Mouse (Mus musculus) cerebellum, adult 2 months (tissue): ENCODE results near the gene Cxcr6. TPM values are rescaled to one million over a fixed set of nuclear protein-coding genes. Genes with fewer than 3 reads are reported as not detected.

Experiments used
- DNase-seq, 2 experiments: peaks; one replicate each; pipeline ENCODE4 v3.0.0; 2021
- H3K27ac ChIP-seq: fragments of 200-500 bp; 2 replicates; pipeline ENCODE4 v1.5.1; 2012; ENCODE audit warnings: low read length, control low read depth, inconsistent platforms; ENCODE audit not compliant: insufficient read depth
- H3K27me3 ChIP-seq: fragments of 200-500 bp; 2 replicates; pipeline ENCODE4 v1.6.1; 2012; ENCODE audit warnings: inconsistent platforms, mild to moderate bottlenecking, low read length, moderate library complexity; ENCODE audit not compliant: control insufficient read depth, insufficient read depth
- H3K4me1 ChIP-seq: fragments of 200-500 bp; 2 replicates; pipeline ENCODE4 v1.6.1; 2011; ENCODE audit warnings: low read length; ENCODE audit not compliant: control insufficient read depth, insufficient read depth
- H3K4me3 ChIP-seq: fragments of 200-500 bp; replicated peaks from 2 replicates; pipeline ENCODE3; 2011; ENCODE audit warnings: mild to moderate bottlenecking, low read depth, low read length, control low read depth; ENCODE audit not compliant: insufficient read depth
- CTCF ChIP-seq: fragments of 200-500 bp; IDR thresholded peaks from 2 replicates; pipeline ENCODE4 v1.5.1; 2011; ENCODE audit warnings: low read depth, mild to moderate bottlenecking, control low read depth, low read length, moderate library complexity, borderline replicate concordance; ENCODE audit not compliant: insufficient read depth
- POLR2A ChIP-seq: fragments of 200-500 bp; IDR thresholded peaks from 2 replicates; pipeline ENCODE4 v1.6.1; 2011; ENCODE audit warnings: low read length, control low read depth, borderline replicate concordance; ENCODE audit not compliant: insufficient read depth
- WGBS: fragments of 180-500 bp; shearing (Covaris S2); methylation state at CpG from one replicate; pipeline ENCODE4 v1.1.7; 2018; 5-methylcytosine and 5-hydroxymethylcytosine counted together
- polyA plus RNA-seq: library from polyadenylated mRNA; depleted of rRNA; stranded (reverse); fragments of >200 nt; gene quantifications from 2 replicates; pipeline ENCODE4 v1.2.3, GENCODE M21; 2012; rRNA removed

Cxcr6 gene
- 0.06 and 0.07 TPM in 2 replicates for polyA plus RNA-seq

GRCm38 (mm10) chr9:123806267-123806666, at the start of gene Cxcr6:
Gene Cxcr6 (plus strand): TSS chr9:123806475.
- H3K27me3 ChIP-seq, result no peaks in the 10 kb centered on the region
- DNase-seq, result no peak
- TF ChIP-seq POLR2A, result no peak
- no peak for TF ChIP-seq CTCF
- no peak within 1 kb of the TSS for H3K27ac ChIP-seq
- no peaks in the 10 kb centered on the region for H3K4me1 ChIP-seq
- 89% methylated on average over 5 of the region's 5 CpGs for WGBS
- H3K4me3 ChIP-seq, result no peak within 1 kb of the TSS

GRCm38 (mm10) chr9:123756752-123757151, 49.5 kb upstream of the Cxcr6 start:
- Histone ChIP-seq H3K4me3 (no peak overlapping the region), H3K4me1 (no peaks in the 10 kb centered on the region), H3K27me3 (no peaks in the 10 kb centered on the region), H3K27ac (no peak overlapping the region)
- TF ChIP-seq CTCF (no peak), POLR2A (no peak)
- 80% methylated on average over 3 of the region's 3 CpGs for WGBS
- no peak for DNase-seq

- Histone ChIP-seq H3K4me3 (no peak overlapping the region), H3K4me1 (no peaks in the 10 kb centered on the region), H3K27me3 (no peaks in the 10 kb centered on the region), H3K27ac (no peak overlapping the region)
- DNase-seq, result no peak
- 46% methylated on average over 2 of the region's 2 CpGs for WGBS
- TF ChIP-seq POLR2A (no peak), CTCF (no peak)
Observed at GRCm38 (mm10) chr9:123757326-123757725, 48.9 kb upstream of the Cxcr6 start.

GRCm38 (mm10) chr9:123758156-123758555, 48.1 kb upstream of the Cxcr6 start:
- TF ChIP-seq POLR2A, result no peak
- no peak for TF ChIP-seq CTCF

GRCm38 (mm10) chr9:123758645-123759044, 47.6 kb upstream of the Cxcr6 start:
- H3K27me3 ChIP-seq, result no peaks in the 10 kb centered on the region
- TF ChIP-seq POLR2A, result no peak
- TF ChIP-seq CTCF, result no peak
- no peaks in the 10 kb centered on the region; the same call in 1 of the 2 replicates for H3K4me1 ChIP-seq
- no peak for DNase-seq
- WGBS, result 73% methylated on average over 4 of the region's 4 CpGs
- no peak overlapping the region for H3K27ac ChIP-seq
- no peak overlapping the region for H3K4me3 ChIP-seq

More at GRCm38 (mm10) chr9:123758156-123758555, 48.1 kb upstream of the Cxcr6 start:
- Histone ChIP-seq H3K27ac (no peak overlapping the region), H3K27me3 (no peaks in the 10 kb centered on the region), H3K4me3 (no peak overlapping the region), H3K4me1 (no peaks in the 10 kb centered on the region)
- DNase-seq, result no peak
- WGBS, result 70% methylated on average over 1 of the region's 1 CpGs

GRCm38 (mm10) chr9:123760806-123761205, 45.5 kb upstream of the Cxcr6 start:
- no peak for TF ChIP-seq POLR2A
- no peak for TF ChIP-seq CTCF
- Histone ChIP-seq H3K27ac (no peak overlapping the region), H3K4me1 (no peaks in the 10 kb centered on the region; the same call in 1 of the 2 replicates), H3K4me3 (no peak overlapping the region), H3K27me3 (no peaks in the 10 kb centered on the region)
- no peak for DNase-seq
- WGBS, result 90% methylated on average over 3 of the region's 3 CpGs

- WGBS, result 70% methylated on average over 4 of the region's 4 CpGs
- no peak for TF ChIP-seq POLR2A
- TF ChIP-seq CTCF, result no peak
- Histone ChIP-seq H3K4me1 (no peaks in the 10 kb centered on the region; the same call in 1 of the 2 replicates), H3K4me3 (no peak overlapping the region), H3K27ac (no peak overlapping the region), H3K27me3 (no peaks in the 10 kb centered on the region)
- no peak for DNase-seq
Observed at GRCm38 (mm10) chr9:123762886-123763285, 43.4 kb upstream of the Cxcr6 start.

GRCm38 (mm10) chr9:123763771-123764170, 42.5 kb upstream of the Cxcr6 start:
- no peak overlapping the region for H3K27ac ChIP-seq
- H3K27me3 ChIP-seq, result no peaks in the 10 kb centered on the region
- H3K4me1 ChIP-seq, result no peaks in the 10 kb centered on the region; the same call in 1 of the 2 replicates
- WGBS, result 79% methylated on average over 3 of the region's 3 CpGs
- no peak for TF ChIP-seq POLR2A
- no peak for TF ChIP-seq CTCF
- no peak overlapping the region for H3K4me3 ChIP-seq
- DNase-seq, result no peak
